Mouse (Mus musculus): ENCODE data around the gene Hacd3. TPM values are rescaled to one million over a fixed set of nuclear protein-coding genes. Genes with fewer than 3 reads are reported as not detected.
"Not testable (repeated sequence)": the region's sequence is repeated elsewhere in the genome, so short reads cannot be mapped to it uniquely, and the experiment has no call there.

Hacd3 gene
- polyA plus RNA-seq, 1 experiment from 2014 or later = 85.2 TPM

- no peak for ATAC-seq (replicated peaks; ENCODE audit: low FRiP score)
Observed at GRCm38 (mm10) chr9:65015461-65016222, 5.9 kb downstream of the Hacd3 start.

GRCm38 (mm10) chr9:65011304-65011703 lies 10.2 kb downstream of the Hacd3 start:
- H3K4me1 ChIP-seq = peaks cover 9% of the 10 kb centered on the region
- no peaks in the 10 kb centered on the region for H3K27me3 ChIP-seq
- 57% methylated on average over 6 of the region's 6 CpGs for WGBS
- no peak overlapping the region for H3K27ac ChIP-seq
- no peak for ATAC-seq (replicated peaks; ENCODE audit: low FRiP score)
- H3K4me3 ChIP-seq (replicated peaks) = no peak overlapping the region
- peaks cover 33% of the 10 kb centered on the region for H3K36me3 ChIP-seq
- H3K9me3 ChIP-seq (replicated peaks) = no peaks in the 10 kb centered on the region
- no peak overlapping the region for H3K4me2 ChIP-seq
- H3K9ac ChIP-seq = no peak overlapping the region

More at GRCm38 (mm10) chr9:65015461-65016222, 5.9 kb downstream of the Hacd3 start:
- Histone ChIP-seq H3K9ac (no peak overlapping the region), H3K4me2 (no peak overlapping the region), H3K27ac (no peak overlapping the region), H3K4me1 (peaks cover 36% of the 10 kb centered on the region), H3K27me3 (no peaks in the 10 kb centered on the region), H3K9me3 (replicated peaks) (no peaks in the 10 kb centered on the region), H3K36me3 (no peaks in the 10 kb centered on the region), H3K4me3 (replicated peaks) (no peak overlapping the region)
- 71% methylated on average over 7 of the region's 7 CpGs for WGBS

DNA sequence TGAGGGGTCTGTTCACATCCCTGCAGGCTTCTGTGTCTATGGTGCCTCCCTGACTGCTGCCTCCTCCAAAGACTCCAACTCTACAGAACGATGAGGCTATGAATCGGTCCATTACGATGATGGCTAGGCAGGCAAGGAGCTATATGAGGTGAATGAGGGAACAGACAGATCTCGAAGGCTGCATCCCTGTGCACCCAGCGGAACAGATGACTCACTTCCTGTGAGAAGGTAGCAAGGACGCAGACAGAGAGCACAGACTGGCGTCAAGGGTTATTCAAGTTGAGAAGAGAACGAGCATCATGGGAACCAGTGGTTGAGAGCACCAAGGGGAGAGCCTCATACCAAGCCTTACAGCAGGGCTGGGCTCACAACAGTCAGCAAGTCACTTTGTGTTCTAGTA lies 10.9 kb downstream of the Hacd3 start:
- Histone ChIP-seq H3K36me3 (peaks cover 39% of the 10 kb centered on the region), H3K4me2 (no peak overlapping the region), H3K4me3 (replicated peaks) (no peak overlapping the region), H3K4me1 (peaks cover 2% of the 10 kb centered on the region), H3K27ac (no peak overlapping the region), H3K9me3 (replicated peaks) (no peaks in the 10 kb centered on the region), H3K27me3 (no peaks in the 10 kb centered on the region), H3K9ac (no peak overlapping the region)
- no peak for ATAC-seq (replicated peaks; ENCODE audit: low FRiP score)
- WGBS = 60% methylated on average over 8 of the region's 8 CpGs

DNA sequence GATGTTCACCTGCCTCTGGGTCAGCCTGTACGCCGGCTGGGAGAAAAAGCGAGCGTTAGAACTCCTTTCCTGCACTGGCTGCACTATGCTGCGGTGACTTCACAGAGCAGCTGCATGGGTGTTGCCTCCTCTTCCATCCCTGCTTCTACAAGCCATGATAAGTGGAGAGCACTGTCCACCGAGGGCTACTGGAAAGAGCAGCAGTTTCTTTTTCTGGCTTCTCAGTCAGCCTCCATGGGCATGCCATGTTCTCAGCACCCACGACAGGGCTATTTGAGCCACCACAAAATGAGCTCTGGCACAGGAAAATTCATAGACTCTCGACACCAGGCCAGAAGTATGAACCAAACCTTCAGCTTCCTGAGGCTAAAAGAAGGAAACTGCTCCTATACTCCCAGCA lies 15.8 kb downstream of the Hacd3 start:
- H3K4me2 ChIP-seq = no peak overlapping the region
- H3K36me3 ChIP-seq = peaks cover 71% of the 10 kb centered on the region
- ATAC-seq (replicated peaks; ENCODE audit: low FRiP score) = no peak
- no peak overlapping the region for H3K27ac ChIP-seq
- WGBS = 95% methylated on average over 8 of the region's 8 CpGs
- no peak overlapping the region for H3K4me3 ChIP-seq (replicated peaks)
- no peaks in the 10 kb centered on the region for H3K4me1 ChIP-seq
- no peaks in the 10 kb centered on the region for H3K27me3 ChIP-seq
- no peaks in the 10 kb centered on the region for H3K9me3 ChIP-seq (replicated peaks)
- no peak overlapping the region for H3K9ac ChIP-seq

DNA sequence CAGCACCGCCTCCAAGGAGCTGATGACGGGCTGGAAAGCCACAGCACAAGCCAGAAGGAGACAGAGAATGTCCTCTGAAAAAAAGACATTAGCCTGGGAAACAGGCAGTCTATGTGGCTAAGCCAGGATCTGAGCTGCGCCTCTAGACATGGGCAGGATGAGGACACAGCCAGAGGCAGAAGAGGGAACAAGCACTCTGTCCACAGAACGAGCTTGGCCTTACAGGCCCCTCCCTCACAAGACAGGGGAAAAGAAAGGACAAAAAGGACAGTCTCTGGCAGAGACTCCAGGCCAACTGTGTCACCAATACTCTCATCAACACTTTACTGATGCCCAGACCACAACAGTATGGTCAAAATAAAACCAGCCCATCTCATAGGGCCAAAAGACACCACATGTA lies 20.0 kb downstream of the Hacd3 start:
- no peak overlapping the region for H3K4me2 ChIP-seq
- no peak for ATAC-seq (replicated peaks; ENCODE audit: low FRiP score)
- no peak overlapping the region for H3K27ac ChIP-seq
- H3K36me3 ChIP-seq = peaks cover 75% of the 10 kb centered on the region
- no peaks in the 10 kb centered on the region for H3K4me1 ChIP-seq
- no peaks in the 10 kb centered on the region for H3K9me3 ChIP-seq (replicated peaks)
- H3K4me3 ChIP-seq (replicated peaks) = no peak overlapping the region
- H3K27me3 ChIP-seq = no peaks in the 10 kb centered on the region
- H3K9ac ChIP-seq = no peak overlapping the region
- 82% methylated on average over 4 of the region's 4 CpGs for WGBS

- WGBS = 82% methylated on average over 1 of the region's 1 CpGs
- H3K4me1 ChIP-seq; H3K9ac ChIP-seq; ATAC-seq (replicated peaks; ENCODE audit: low FRiP score); H3K27ac ChIP-seq; H3K9me3 ChIP-seq (replicated peaks); H3K27me3 ChIP-seq; H3K4me2 ChIP-seq; H3K4me3 ChIP-seq (replicated peaks): not testable (repeated sequence)
- H3K36me3 ChIP-seq = peaks cover 77% of the 10 kb centered on the region
Observed at GRCm38 (mm10) chr9:64995464-64995863, 26.0 kb downstream of the Hacd3 start.

- WGBS = 85% methylated on average over 7 of the region's 7 CpGs
- no peak overlapping the region for H3K9ac ChIP-seq
- H3K36me3 ChIP-seq = peaks cover 86% of the 10 kb centered on the region
- no peak overlapping the region for H3K4me3 ChIP-seq (replicated peaks)
- H3K27ac ChIP-seq = no peak overlapping the region
- H3K27me3 ChIP-seq = no peaks in the 10 kb centered on the region
- no peak overlapping the region for H3K4me2 ChIP-seq
- no peaks in the 10 kb centered on the region for H3K9me3 ChIP-seq (replicated peaks)
- ATAC-seq (replicated peaks; ENCODE audit: low FRiP score) = no peak
- H3K4me1 ChIP-seq = no peaks in the 10 kb centered on the region
Observed at GRCm38 (mm10) chr9:64990291-64990690, 31.2 kb downstream of the Hacd3 start.

DNA sequence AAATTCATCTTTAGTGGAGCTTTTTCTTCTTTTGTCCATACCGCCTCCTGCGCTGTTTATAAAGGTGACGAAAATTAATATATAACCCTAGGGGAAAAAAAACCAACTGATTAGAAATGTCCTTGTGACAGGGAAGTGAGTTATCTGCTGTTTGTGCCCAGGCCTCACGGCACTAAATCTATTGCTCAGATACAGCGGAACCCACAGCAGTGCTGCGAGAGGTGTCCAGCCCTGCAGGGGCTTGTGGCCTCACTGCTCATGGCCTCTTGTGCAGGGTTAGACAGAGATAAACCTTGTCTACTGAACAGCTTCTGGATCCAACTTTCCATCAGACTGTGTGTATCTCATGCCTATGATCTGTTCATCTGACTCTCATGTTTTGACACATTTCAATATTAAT lies 33.0 kb downstream of the Hacd3 start:
- no peak overlapping the region for H3K4me3 ChIP-seq (replicated peaks)
- no peaks in the 10 kb centered on the region for H3K27me3 ChIP-seq
- ATAC-seq (replicated peaks; ENCODE audit: low FRiP score) = no peak
- H3K27ac ChIP-seq = no peak overlapping the region
- H3K4me2 ChIP-seq = no peak overlapping the region
- no peak overlapping the region for H3K9ac ChIP-seq
- H3K36me3 ChIP-seq = peaks cover 93% of the 10 kb centered on the region
- H3K9me3 ChIP-seq (replicated peaks) = no peaks in the 10 kb centered on the region
- H3K4me1 ChIP-seq = no peaks in the 10 kb centered on the region
- 86% methylated on average over 6 of the region's 6 CpGs for WGBS

DNA sequence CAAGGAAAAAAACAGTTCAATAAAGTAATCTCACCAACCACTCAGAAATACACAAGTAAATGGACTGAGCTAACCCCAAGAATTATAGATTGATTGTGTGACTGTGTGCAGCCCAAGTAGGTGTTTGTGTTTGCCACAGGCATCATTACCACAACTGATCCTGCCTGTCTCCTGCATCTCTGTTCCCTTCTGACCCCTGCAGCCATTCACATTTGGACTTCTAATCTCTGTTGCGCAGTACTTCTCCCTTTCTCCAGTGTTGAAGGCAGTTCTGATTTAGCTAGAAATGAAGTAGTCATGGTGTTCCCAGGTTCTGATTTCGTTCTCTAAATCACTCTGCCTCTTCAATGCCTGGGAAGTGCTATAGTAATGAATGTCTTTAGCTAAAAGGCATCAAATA lies 33.8 kb downstream of the Hacd3 start:
- no peak for ATAC-seq (replicated peaks; ENCODE audit: low FRiP score)
- Histone ChIP-seq H3K27me3 (no peaks in the 10 kb centered on the region), H3K9ac (no peak overlapping the region), H3K4me2 (no peak overlapping the region), H3K36me3 (peaks cover 93% of the 10 kb centered on the region), H3K4me3 (replicated peaks) (no peak overlapping the region), H3K4me1 (no peaks in the 10 kb centered on the region), H3K9me3 (replicated peaks) (no peaks in the 10 kb centered on the region), H3K27ac (no peak overlapping the region)
- WGBS = 97% methylated on average over 2 of the region's 2 CpGs

DNA sequence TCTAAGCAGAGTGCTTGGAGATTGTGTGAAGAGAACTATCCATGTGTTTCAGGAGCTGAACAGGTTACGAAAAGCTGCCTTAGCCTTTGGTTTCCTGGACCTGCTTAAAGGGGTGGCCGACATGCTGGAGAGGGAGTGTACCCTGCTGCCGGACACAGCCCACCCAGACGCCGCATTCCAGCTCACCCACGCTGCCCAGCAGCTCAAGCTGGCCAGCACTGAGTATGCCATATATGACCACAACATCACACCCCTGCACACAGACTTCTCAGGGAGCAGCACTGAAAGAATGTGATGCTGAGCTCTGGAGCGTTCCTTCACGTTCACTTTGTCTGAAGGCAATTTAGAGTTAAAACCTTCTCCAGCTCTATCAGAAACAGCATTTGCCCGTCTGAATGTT lies 35.7 kb downstream of the Hacd3 start:
- Histone ChIP-seq H3K27me3 (no peaks in the 10 kb centered on the region), H3K4me3 (replicated peaks) (no peak overlapping the region), H3K4me1 (no peaks in the 10 kb centered on the region), H3K9me3 (replicated peaks) (no peaks in the 10 kb centered on the region), H3K27ac (no peak overlapping the region), H3K9ac (no peak overlapping the region), H3K4me2 (no peak overlapping the region), H3K36me3 (peaks cover 98% of the 10 kb centered on the region)
- no peak for ATAC-seq (replicated peaks; ENCODE audit: low FRiP score)
- WGBS = 83% methylated on average over 9 of the region's 9 CpGs

GRCm38 (mm10) chr9:64985037-64985794 lies 36.3 kb downstream of the Hacd3 start:
- no peak for ATAC-seq (replicated peaks; ENCODE audit: low FRiP score)
- Histone ChIP-seq H3K9me3 (replicated peaks) (no peaks in the 10 kb centered on the region), H3K27ac (no peak overlapping the region), H3K4me3 (replicated peaks) (no peak overlapping the region), H3K4me2 (no peak overlapping the region), H3K9ac (no peak overlapping the region), H3K27me3 (no peaks in the 10 kb centered on the region), H3K36me3 (peaks cover 98% of the 10 kb centered on the region), H3K4me1 (no peaks in the 10 kb centered on the region)
- WGBS = 77% methylated on average over 8 of the region's 8 CpGs

DNA sequence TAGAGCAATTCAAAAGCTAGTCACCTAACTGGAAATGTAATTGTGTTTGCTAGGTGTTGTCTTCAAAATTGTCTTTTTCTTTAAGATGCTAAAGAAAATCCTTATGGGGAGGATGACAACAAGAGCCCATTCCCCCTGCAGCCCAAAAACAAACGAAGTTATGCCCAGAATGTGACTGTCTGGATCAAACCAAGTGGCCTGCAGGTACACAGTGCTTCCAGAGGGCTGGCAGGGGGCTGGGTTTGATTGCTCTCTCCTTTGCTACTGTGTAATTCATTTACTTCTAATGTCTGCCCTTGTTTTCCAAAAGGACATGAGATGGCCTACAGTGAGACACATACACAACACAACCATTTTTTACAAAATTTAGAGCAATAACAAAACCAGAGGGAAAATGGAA lies 39.6 kb downstream of the Hacd3 start:
- Histone ChIP-seq H3K9ac (no peak overlapping the region), H3K9me3 (replicated peaks) (no peaks in the 10 kb centered on the region), H3K4me2 (no peak overlapping the region), H3K36me3 (peaks cover 99% of the 10 kb centered on the region), H3K4me1 (no peaks in the 10 kb centered on the region), H3K27ac (no peak overlapping the region), H3K27me3 (no peaks in the 10 kb centered on the region), H3K4me3 (replicated peaks) (no peak overlapping the region)
- ATAC-seq (replicated peaks; ENCODE audit: low FRiP score) = no peak
- WGBS = 81% methylated on average over 1 of the region's 1 CpGs

All from kidney, embryonic 15.5 days (tissue).